Mouse (Mus musculus) gastrocnemius, adult 2 months (tissue): Measurements from ENCODE around the gene Ssc4d. TPM values are rescaled to one million over a fixed set of nuclear protein-coding genes. Genes with fewer than 3 reads are reported as not detected.

Source experiments
- DNase-seq: peaks from one replicate; pipeline ENCODE4 v3.0.0; 2022
- H3K27ac ChIP-seq: fragments of 200-600 bp; 2 replicates; pipeline ENCODE4 v1.8.1; 2022; ENCODE audit warnings: mild to moderate bottlenecking
- H3K4me3 ChIP-seq: fragments of 200-600 bp; 2 replicates; pipeline ENCODE4 v1.8.1; 2022; ENCODE audit warnings: mild to moderate bottlenecking, moderate library complexity
- CTCF ChIP-seq: fragments of 200-600 bp; IDR thresholded peaks from 2 replicates; pipeline ENCODE4 v1.8.1; 2022; ENCODE audit warnings: antibody characterized with exemption, mild to moderate bottlenecking, moderate library complexity
- intact Hi-C: fragments of 180-260 bp; cut with DNase I; formaldehyde crosslinking; loops from one replicate; pipeline ENCODE4 v1.15.1; 2025
- total RNA-seq, 2 experiments: library from RNA; stranded (reverse); gene quantifications; 2 replicates each; pipeline ENCODE4 v1.2.3; 2021

The Ssc4d gene
- total RNA-seq, 2 experiments from 2014 or later: 0.22 to 0.59 TPM

GRCm38 (mm10) chr5:135931526-135931925 lies 42.8 kb downstream of the Ssc4d start:
- H3K4me3 ChIP-seq: peak overlapping the region; percentile 9
- TF ChIP-seq CTCF: no peak
- no peak for DNase-seq
- peak overlapping the region; percentile 99; the same call in 1 of the 2 replicates for H3K27ac ChIP-seq
- intact Hi-C loops: no loop called here

GRCm38 (mm10) chr5:135929685-135930424 lies 44.5 kb downstream of the Ssc4d start:
- TF ChIP-seq CTCF: no peak
- peak overlapping the region; percentile 59 for H3K27ac ChIP-seq
- intact Hi-C loops: no loop called here
- DNase-seq: no peak
- no peak overlapping the region for H3K4me3 ChIP-seq

- no peak overlapping the region for H3K4me3 ChIP-seq
- TF ChIP-seq CTCF: no peak
- peak overlapping the region; percentile 82 for H3K27ac ChIP-seq
- intact Hi-C loops: no loop called here
- DNase-seq: no peak
These were observed 50.4 kb downstream of the Ssc4d start for GRCm38 (mm10) chr5:135923901-135924300.

DNA sequence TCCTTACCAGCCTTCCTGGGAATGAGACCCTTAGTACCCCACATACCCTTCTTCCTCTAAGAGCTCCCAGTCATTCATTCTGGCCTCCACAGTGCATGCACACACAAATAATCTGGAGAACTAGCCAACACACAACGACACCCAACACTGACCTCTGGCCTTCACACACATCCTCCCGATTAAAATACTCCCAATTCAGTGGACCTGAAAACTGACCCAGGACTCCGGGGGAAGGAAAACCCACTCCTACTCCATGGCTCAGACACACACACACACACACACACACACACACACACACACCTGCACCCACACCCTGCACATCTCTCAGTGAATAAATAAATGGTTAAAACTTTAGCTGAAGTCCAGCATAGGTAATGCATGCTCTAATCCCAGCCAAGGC lies 54.4 kb downstream of the Ssc4d start:
- intact Hi-C loops: no loop called here

DNA sequence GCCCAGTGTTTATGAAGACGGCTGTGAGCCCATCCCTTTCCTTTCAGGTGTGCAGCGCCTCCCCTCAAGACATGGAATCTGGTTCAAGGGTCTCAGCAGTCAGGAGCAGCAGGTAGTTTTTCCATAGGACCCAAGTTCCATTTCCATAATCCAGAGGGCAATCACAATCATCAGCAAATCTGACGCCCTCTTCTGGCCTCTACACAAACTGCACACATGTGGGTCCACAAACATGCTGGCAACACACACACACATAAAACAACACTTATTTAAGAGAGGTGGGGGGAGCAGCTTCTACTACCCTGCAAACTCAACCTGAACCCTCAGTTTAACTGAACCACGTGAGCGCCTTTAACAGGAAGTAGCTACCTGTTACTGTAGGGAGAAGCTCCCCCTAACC lies 55.7 kb downstream of the Ssc4d start:
- TF ChIP-seq CTCF: no peak
- no peak for DNase-seq
- intact Hi-C loops: no loop called here
- H3K27ac ChIP-seq: peak overlapping the region; percentile 96
- H3K4me3 ChIP-seq: no peak overlapping the region

More for the DNA sequence above, 54.4 kb downstream of the Ssc4d start:
- no peak overlapping the region for H3K4me3 ChIP-seq
- DNase-seq: no peak
- TF ChIP-seq CTCF: no peak
- peak overlapping the region; percentile 63 for H3K27ac ChIP-seq

GRCm38 (mm10) chr5:135918059-135918437 lies 56.3 kb downstream of the Ssc4d start:
- 0 out of 2 replicates have a peak, but pooled peaks have one; percentile 2 for TF ChIP-seq CTCF
- intact Hi-C loops: no loop called here
- H3K27ac ChIP-seq: peak overlapping the region; percentile 96
- no peak for DNase-seq
- H3K4me3 ChIP-seq: no peak overlapping the region

- Histone ChIP-seq H3K27ac (peak overlapping the region; percentile 96), H3K4me3 (no peak overlapping the region)
- peak; percentile 50 for TF ChIP-seq CTCF
- intact Hi-C loops: loop anchor here (2.0 kb wide), 1 partner anchor 15 kb away; no protein-coding TSS in a partner anchor
- no peak for DNase-seq
These were observed 56.8 kb downstream of the Ssc4d start for GRCm38 (mm10) chr5:135917327-135918058.

DNA sequence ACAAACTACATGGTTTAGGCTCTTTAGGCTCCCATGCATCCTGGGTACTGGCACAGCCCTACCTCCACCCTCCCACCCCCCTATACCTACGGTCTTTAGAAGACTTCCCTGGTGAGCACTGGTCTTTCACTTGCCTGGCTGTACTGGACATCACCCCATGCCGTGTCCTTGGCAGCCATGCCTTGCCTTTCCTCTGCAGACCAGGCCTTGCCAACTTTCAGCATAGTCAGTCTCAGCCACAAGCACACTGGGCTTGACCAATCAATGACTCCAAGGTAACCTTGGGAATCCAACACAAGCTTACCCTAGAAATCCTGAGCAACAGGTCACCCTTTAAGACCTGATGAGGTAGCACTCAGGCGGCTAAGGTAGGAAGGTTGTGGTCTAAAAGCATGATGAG lies 57.7 kb downstream of the Ssc4d start:
- Histone ChIP-seq H3K4me3 (peak overlapping the region; percentile 4; the same call in 1 of the 2 replicates), H3K27ac (peak overlapping the region; percentile 96)
- peak; percentile 55 for DNase-seq
- TF ChIP-seq CTCF: no peak
- intact Hi-C loops: loop anchor here (2.0 kb wide), 1 partner anchor 16 kb away; no protein-coding TSS in a partner anchor

- intact Hi-C loops: loop anchor here (2.0 kb wide), 1 partner anchor 17 kb away; no protein-coding TSS in a partner anchor
- Histone ChIP-seq H3K4me3 (peak overlapping the region; percentile 4), H3K27ac (peak overlapping the region; percentile 96)
- no peak for DNase-seq
- TF ChIP-seq CTCF: no peak
These were observed 58.2 kb downstream of the Ssc4d start for GRCm38 (mm10) chr5:135916051-135916565.

DNA sequence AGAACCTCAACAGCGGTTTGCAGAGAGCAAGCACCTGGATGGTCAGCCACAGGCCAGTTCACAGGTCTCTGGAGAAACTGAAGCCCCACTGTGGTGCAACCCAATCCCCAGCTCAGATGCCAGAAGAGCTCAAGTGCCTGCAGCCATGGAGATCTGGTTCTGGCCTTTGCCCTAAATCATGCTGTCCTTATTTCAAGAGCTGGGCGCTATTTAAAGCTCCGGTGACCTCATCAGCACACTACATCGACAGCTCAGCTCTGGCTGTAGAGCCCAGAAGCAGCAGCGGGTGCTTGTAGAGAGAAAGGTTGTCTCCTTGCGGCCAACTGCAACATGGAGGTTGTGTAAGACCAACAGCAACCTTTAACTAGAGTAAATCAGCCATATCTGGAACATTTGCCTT lies 60.2 kb downstream of the Ssc4d start:
- intact Hi-C loops: no loop called here
- H3K27ac ChIP-seq: peak overlapping the region; percentile 96
- peak overlapping the region; percentile 41 for H3K4me3 ChIP-seq
- TF ChIP-seq CTCF: no peak
- peak; percentile 88 for DNase-seq

DNA sequence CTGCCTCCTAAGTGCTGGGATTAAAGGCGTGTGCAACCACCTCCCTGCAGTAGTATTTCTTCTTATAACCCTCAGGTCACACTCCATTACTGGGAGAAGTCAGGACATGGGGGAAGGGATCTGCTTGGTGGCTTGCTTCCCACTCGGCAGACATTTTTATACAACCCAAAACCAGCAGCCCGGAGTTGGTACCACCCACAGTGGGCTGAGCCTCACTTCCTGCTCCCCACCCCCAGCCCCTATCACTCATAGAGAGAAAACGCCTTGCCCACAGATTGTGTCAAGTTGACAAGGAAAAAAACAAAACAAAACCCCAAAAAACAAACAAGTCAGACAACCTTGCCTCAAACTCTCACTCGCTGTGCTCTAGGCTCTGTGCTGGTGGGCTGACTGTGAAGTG lies 61.1 kb downstream of the Ssc4d start:
- peak; percentile 43 for DNase-seq
- intact Hi-C loops: no loop called here
- TF ChIP-seq CTCF: no peak
- peak overlapping the region; percentile 96 for H3K27ac ChIP-seq
- H3K4me3 ChIP-seq: peak overlapping the region; percentile 41

- Histone ChIP-seq H3K27ac (peak overlapping the region; percentile 96), H3K4me3 (no peak overlapping the region)
- TF ChIP-seq CTCF: no peak
- DNase-seq: peak; percentile 42
- intact Hi-C loops: no loop called here
These were observed 62.6 kb downstream of the Ssc4d start for GRCm38 (mm10) chr5:135911633-135912220.
